Mouse (Mus musculus) limb, embryonic 11.5 days (tissue): ENCODE measurements around the gene Mob2. TPM values are rescaled to one million over a fixed set of nuclear protein-coding genes. Genes with fewer than 3 reads are reported as not detected.

ENCODE experiments used
- ATAC-seq: fragments of 200-750 bp; cut with Nextera tagmentation; 2 replicates; pipeline ENCODE4 v1.8.0; 2017; ENCODE audit warnings: low read depth; ENCODE audit not compliant: insufficient number of reproducible peaks, low FRiP score, low TSS enrichment
- DNase-seq: peaks from one replicate; pipeline ENCODE4 v3.0.0-alpha.2; 2015; ENCODE audit warnings: low spot score
- H3K27ac ChIP-seq: fragments of 300-500 bp; sonication (generic); replicated peaks from 2 replicates; pipeline ENCODE4 v1.5.1; 2014; ENCODE audit warnings: low read depth, mild to moderate bottlenecking, low read length
- H3K27me3 ChIP-seq: fragments of 300-500 bp; sonication (generic); 2 replicates; pipeline ENCODE4 v1.6.1; 2014; ENCODE audit warnings: mild to moderate bottlenecking, low read length, mixed read lengths; ENCODE audit not compliant: control insufficient read depth, insufficient read depth
- H3K36me3 ChIP-seq: fragments of 300-500 bp; sonication (generic); 2 replicates; pipeline ENCODE4 v1.6.1; 2014; ENCODE audit warnings: mild to moderate bottlenecking, low read length, moderate library complexity, mixed read lengths; ENCODE audit not compliant: control insufficient read depth, insufficient read depth
- H3K4me1 ChIP-seq: fragments of 300-500 bp; sonication (generic); 2 replicates; pipeline ENCODE4 v1.6.1; 2014; ENCODE audit warnings: low read length, mixed read lengths; ENCODE audit not compliant: control insufficient read depth, insufficient read depth
- H3K4me2 ChIP-seq: fragments of 300-500 bp; sonication (generic); 2 replicates; pipeline ENCODE4 v1.6.1; 2014; ENCODE audit warnings: low read depth, mild to moderate bottlenecking, moderate library complexity; ENCODE audit not compliant: severe bottlenecking
- H3K4me3 ChIP-seq: fragments of 300-500 bp; sonication (generic); 2 replicates; pipeline ENCODE4 v1.5.1; 2014; ENCODE audit warnings: low read depth, low read length
- H3K9ac ChIP-seq: fragments of 300-500 bp; sonication (generic); 2 replicates; pipeline ENCODE4 v1.6.1; 2014; ENCODE audit warnings: mild to moderate bottlenecking, low read length
- H3K9me3 ChIP-seq: fragments of 300-500 bp; sonication (generic); 2 replicates; pipeline ENCODE4 v1.6.1; 2016; ENCODE audit warnings: low read length; ENCODE audit not compliant: control insufficient read depth
- WGBS: fragments of 180-500 bp; shearing (Covaris S2); extraction: QIAGEN DNeasy Blood & Tissue Kit; methylation state at CpG from one replicate; pipeline ENCODE4 v1.1.7; 2014; 5-methylcytosine and 5-hydroxymethylcytosine counted together
- polyA plus RNA-seq: library from polyadenylated mRNA; unstranded; fragments of >200 nt; fragmentation: Nextera tagmentation; extraction: Ambion mirVana; gene quantifications from 2 replicates; pipeline ENCODE4 v1.2.1, GENCODE M21; 2014

Gene Mob2
- polyA plus RNA-seq, 1 experiment from 2014 or later, result 62.7 TPM

DNA sequence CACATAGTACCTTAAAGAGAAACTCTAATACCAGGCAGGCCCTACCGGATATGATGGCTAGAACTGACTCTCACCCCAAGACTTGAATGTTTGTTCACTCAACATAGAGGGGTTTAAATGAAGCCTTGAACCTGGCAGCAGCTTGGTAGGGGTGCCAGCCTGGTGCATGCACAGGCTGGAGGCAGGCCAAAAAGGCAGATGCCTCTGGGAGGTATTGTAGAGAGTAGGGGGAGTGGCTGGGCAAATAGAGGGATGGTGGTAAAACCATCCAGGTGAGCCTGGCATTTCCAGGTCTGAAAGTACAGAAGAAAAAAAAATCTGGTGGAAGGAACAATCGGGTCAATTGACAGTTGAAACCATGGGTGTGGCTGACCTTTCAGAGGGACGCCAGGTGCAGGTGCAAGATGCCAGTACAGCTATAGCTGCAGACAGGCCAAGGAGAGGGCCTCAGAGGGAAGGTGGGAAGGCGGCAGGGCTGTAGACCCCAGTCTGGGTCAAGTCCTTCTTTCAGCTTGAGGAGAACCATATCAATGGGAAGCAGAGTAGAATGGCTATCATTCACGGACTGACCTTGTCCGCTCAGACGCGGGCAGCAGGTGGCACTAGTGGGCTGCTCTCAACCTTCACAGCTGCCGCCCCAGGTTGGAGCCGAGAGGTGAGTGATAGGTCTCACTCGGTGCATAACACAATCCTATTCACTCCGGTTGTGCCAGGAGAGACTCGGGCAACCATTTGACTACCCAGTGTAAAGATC, 9.8 kb upstream of the Mob2 start:
- Histone ChIP-seq H3K9ac (no peak overlapping the region), H3K27ac (no peak overlapping the region), H3K4me2 (no peak overlapping the region), H3K36me3 (no peaks in the 10 kb centered on the region), H3K4me1 (no peaks in the 10 kb centered on the region), H3K9me3 (no peaks in the 10 kb centered on the region), H3K4me3 (no peak overlapping the region), H3K27me3 (no peaks in the 10 kb centered on the region)
- DNase-seq, result peak; percentile 79
- 16% methylated on average over 13 of the region's 13 CpGs for WGBS
- no peak for ATAC-seq

DNA sequence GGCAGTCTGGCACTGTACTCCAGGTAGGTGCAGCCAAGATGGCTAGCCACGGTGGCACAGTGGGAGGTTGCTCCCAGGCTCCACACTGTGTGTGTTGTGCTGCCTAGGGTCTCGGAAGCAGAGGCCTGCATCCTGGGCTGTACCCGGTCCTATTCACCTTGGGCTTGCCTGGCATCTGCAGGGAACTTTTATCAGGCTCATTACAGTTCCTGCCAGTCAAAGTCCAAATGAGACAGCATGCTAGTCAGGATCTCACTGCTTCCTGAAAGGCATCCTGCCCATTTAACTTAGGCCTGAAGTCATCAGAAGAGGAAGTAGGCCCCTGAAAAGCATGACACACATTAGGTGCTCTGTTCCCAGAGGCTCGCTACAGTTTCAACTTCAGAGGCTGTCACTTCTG, 7.6 kb upstream of the Mob2 start:
- no peak for DNase-seq
- Histone ChIP-seq H3K27me3 (no peaks in the 10 kb centered on the region), H3K4me1 (no peaks in the 10 kb centered on the region), H3K27ac (no peak overlapping the region), H3K9me3 (no peaks in the 10 kb centered on the region), H3K36me3 (no peaks in the 10 kb centered on the region), H3K9ac (no peak overlapping the region), H3K4me2 (no peak overlapping the region), H3K4me3 (no peak overlapping the region)
- 70% methylated on average over 4 of the region's 4 CpGs for WGBS
- ATAC-seq, result no peak

GRCm38 (mm10) chr7:142060185-142060930, 507 bp downstream of the Mob2 start:
- Histone ChIP-seq H3K9ac (peak overlapping the region; percentile 91), H3K4me3 (peak overlapping the region; percentile 76), H3K4me1 (peaks cover 7% of the 10 kb centered on the region; the same call in 1 of the 2 replicates), H3K27ac (no peak overlapping the region), H3K36me3 (no peaks in the 10 kb centered on the region), H3K4me2 (peak overlapping the region; percentile 87), H3K27me3 (no peaks in the 10 kb centered on the region), H3K9me3 (no peaks in the 10 kb centered on the region)
- no peak for ATAC-seq
- DNase-seq, result peak; percentile 34
- under 1% methylated on average over 53 of the region's 66 CpGs for WGBS

GRCm38 (mm10) chr7:142059024-142059423, 1.8 kb downstream of the Mob2 start:
- Histone ChIP-seq H3K9ac (no peak overlapping the region), H3K27ac (no peak overlapping the region), H3K27me3 (no peaks in the 10 kb centered on the region), H3K9me3 (no peaks in the 10 kb centered on the region), H3K4me2 (no peak overlapping the region), H3K4me3 (no peak overlapping the region), H3K4me1 (peaks cover 7% of the 10 kb centered on the region; the same call in 1 of the 2 replicates), H3K36me3 (no peaks in the 10 kb centered on the region)
- 76% methylated on average over 2 of the region's 2 CpGs for WGBS
- ATAC-seq (no peak), DNase-seq (no peak)

GRCm38 (mm10) chr7:142057121-142057520, 3.7 kb downstream of the Mob2 start:
- Histone ChIP-seq H3K4me2 (no peak overlapping the region), H3K27me3 (no peaks in the 10 kb centered on the region), H3K9me3 (no peaks in the 10 kb centered on the region), H3K36me3 (no peaks in the 10 kb centered on the region), H3K4me1 (peaks cover 7% of the 10 kb centered on the region; the same call in 1 of the 2 replicates), H3K9ac (no peak overlapping the region), H3K4me3 (no peak overlapping the region), H3K27ac (no peak overlapping the region)
- no peak for DNase-seq
- WGBS, result 100% methylated on average over 1 of the region's 1 CpGs
- ATAC-seq, result no peak

DNA sequence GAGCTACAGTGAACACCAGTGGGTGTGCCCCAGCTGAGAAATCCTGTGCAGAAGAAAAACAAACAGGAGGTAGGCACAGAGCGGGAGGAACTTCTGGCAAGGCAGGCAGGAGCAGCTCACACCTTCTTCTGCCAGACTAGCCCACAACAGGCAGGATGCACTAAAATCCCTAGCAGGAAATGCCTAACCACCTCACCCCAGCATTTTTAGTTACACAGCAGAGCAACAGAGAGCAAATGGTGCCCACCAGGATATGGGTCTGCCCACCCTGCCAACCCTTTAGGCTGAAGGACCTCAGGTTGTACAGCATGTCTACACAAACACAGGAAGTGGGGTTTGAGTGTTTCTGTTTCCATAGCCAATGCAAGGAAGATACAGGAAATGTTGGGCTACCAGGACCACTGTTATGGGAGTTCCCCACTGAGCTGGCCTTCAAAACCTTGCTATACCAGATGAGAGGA, 4.2 kb downstream of the Mob2 start:
- Histone ChIP-seq H3K27me3 (no peaks in the 10 kb centered on the region), H3K4me2 (no peak overlapping the region), H3K4me1 (peaks cover 7% of the 10 kb centered on the region; the same call in 1 of the 2 replicates), H3K9ac (no peak overlapping the region), H3K36me3 (no peaks in the 10 kb centered on the region), H3K4me3 (no peak overlapping the region), H3K9me3 (no peaks in the 10 kb centered on the region), H3K27ac (no peak overlapping the region)
- DNase-seq (no peak), ATAC-seq (no peak)
- 88% methylated on average over 1 of the region's 1 CpGs for WGBS

GRCm38 (mm10) chr7:142055431-142055830, 5.4 kb downstream of the Mob2 start:
- no peak for DNase-seq
- Histone ChIP-seq H3K36me3 (no peaks in the 10 kb centered on the region), H3K27ac (no peak overlapping the region), H3K4me1 (peaks cover 7% of the 10 kb centered on the region; the same call in 1 of the 2 replicates), H3K9ac (no peak overlapping the region), H3K27me3 (no peaks in the 10 kb centered on the region), H3K9me3 (no peaks in the 10 kb centered on the region), H3K4me2 (no peak overlapping the region), H3K4me3 (no peak overlapping the region)
- no peak for ATAC-seq
- WGBS, result 83% methylated on average over 3 of the region's 3 CpGs

DNA sequence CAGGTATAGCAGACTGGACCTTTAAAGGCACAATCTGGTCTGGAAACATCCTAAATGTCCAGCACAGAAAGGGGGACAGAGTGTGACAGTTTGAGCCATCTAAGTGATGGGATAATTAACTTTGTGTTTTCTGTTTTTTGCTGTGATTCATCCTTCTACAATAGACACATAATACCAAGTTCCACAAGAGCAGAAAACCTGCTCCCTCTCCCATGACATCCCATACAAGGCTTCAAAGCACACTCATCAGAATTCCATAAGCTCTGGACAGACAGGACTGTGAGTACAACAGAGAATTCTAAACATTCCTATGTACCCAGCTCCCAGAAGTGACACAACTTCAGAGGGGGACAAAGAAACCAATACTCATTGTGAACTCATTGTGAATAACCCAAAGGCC, 10.3 kb downstream of the Mob2 start:
- Histone ChIP-seq H3K36me3 (no peaks in the 10 kb centered on the region), H3K4me2 (no peak overlapping the region), H3K9me3 (no peaks in the 10 kb centered on the region), H3K27me3 (no peaks in the 10 kb centered on the region), H3K9ac (no peak overlapping the region), H3K27ac (no peak overlapping the region), H3K4me3 (no peak overlapping the region), H3K4me1 (no peaks in the 10 kb centered on the region)
- ATAC-seq, result no peak
- DNase-seq, result no peak
